14 mouse cellular contexts compared by ENCODE assay signal in the genomic region with DNA sequence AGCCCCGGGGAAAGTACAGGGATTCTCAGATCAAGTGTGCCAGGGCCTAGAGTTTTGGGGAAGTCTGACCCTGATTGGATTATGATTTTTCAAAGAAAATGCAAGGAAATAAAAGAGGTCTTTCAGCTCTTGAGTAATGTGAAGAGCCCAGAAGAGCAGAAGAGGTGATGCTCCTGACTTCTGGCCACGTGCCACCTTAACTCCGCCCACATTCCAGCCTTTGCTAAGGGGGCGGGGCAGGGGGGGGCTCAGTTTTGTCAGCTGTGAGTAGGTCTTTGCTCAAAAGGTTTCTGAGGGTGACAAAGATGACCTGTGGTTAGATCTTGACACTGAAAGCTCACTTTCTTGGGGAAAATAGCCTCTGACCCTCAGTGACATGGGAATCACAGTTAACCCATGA. TPM values are rescaled to one million over a fixed set of nuclear protein-coding genes. Genes with fewer than 3 reads are reported as not detected.
A peak's percentile ranks its signal among the peaks of the same experiment; 100 is the strongest.
DNase-seq lines count a peak whose midpoint lies in the region; ATAC-seq and TF ChIP-seq lines count a peak whose summit lies in the region.
"Had no signal": no experiment of that assay in that cellular context is flagged by ENCODE, and none has a peak within 500 bp of the region (broad histone marks: within the 10 kb centered on the region; RNA-seq: fewer than 3 reads in every experiment).

No protein-coding gene starts in this region.

- H3K36me3 ChIP-seq in intestine, embryonic 14.5 days (ENCODE audit: control insufficient read depth, insufficient read depth, low read length), result 0 out of 2 replicates have a peak, but pooled peaks cover 2% of the 10 kb centered on the region
- no peaks in the 10 kb centered on the region for H3K36me3 ChIP-seq in intestine, embryonic 16.5 days (ENCODE audit: control insufficient read depth, insufficient read depth, low read length)
- no peaks in the 10 kb centered on the region for H3K36me3 ChIP-seq in spleen, adult 2 months (ENCODE audit: control insufficient read depth, insufficient read depth, low read length)
- H3K36me3 ChIP-seq: midbrain, embryonic 12.5 days had no signal

- H3K4me3 ChIP-seq in intestine, embryonic 14.5 days (ENCODE audit: low read depth, low read length), result no peak overlapping the region
- no peak overlapping the region for H3K4me3 ChIP-seq in intestine, embryonic 16.5 days (ENCODE audit: low read length)
- H3K4me3 ChIP-seq in spleen, adult 2 months (ENCODE audit: extremely low read depth, insufficient read depth, insufficient read length), result no peak overlapping the region
- H3K4me3 ChIP-seq: forebrain, embryonic 13.5 days; midbrain, embryonic 12.5 days had no signal

- DNase-seq in adrenal gland, postnatal 36 days, result peak; percentile 21 to 46
- no peak for DNase-seq in adrenal gland, adult 18-20 months (ENCODE audit: low spot score in 2 of 2)
- DNase-seq in intestine, embryonic 14.5 days (ENCODE audit: low spot score), result no peak
- DNase-seq in spleen, adult 2 months (ENCODE audit: low read depth in 1 of 2, low spot score in 2 of 2), result no peak
- no peak for DNase-seq in spleen, postnatal 14 days (ENCODE audit: low spot score in 2 of 2)
- DNase-seq in lung, postnatal 10 days, result peak; percentile 61
- no peak for DNase-seq in urinary bladder, adult 18-20 months (ENCODE audit: low spot score in 2 of 2)
- DNase-seq: adrenal gland, adult 2 months; cerebellum, adult 2 months; liver had no signal

- no peak for TF ChIP-seq POLR2A in spleen, adult 2 months (IDR thresholded peaks at IDR 0.05; ENCODE audit: low read depth, low read length)

- 0 out of 2 replicates have a peak overlapping the region, but pooled peaks have one; percentile 8 for H3K4me2 ChIP-seq in intestine, embryonic 14.5 days (ENCODE audit: low read length)
- no peak overlapping the region for H3K4me2 ChIP-seq in intestine, embryonic 16.5 days (ENCODE audit: low read depth, low read length)
- H3K4me2 ChIP-seq: forebrain, embryonic 13.5 days; midbrain, embryonic 12.5 days had no signal

- no peaks in the 10 kb centered on the region for H3K9me3 ChIP-seq in intestine, embryonic 14.5 days (ENCODE audit: control insufficient read depth, low read length)
- no peaks in the 10 kb centered on the region for H3K9me3 ChIP-seq in intestine, embryonic 16.5 days (ENCODE audit: control insufficient read depth, low read length)
- H3K9me3 ChIP-seq: forebrain, embryonic 13.5 days; midbrain, embryonic 12.5 days had no signal

- TF ChIP-seq CTCF in spleen, adult 2 months (IDR thresholded peaks at IDR 0.05; ENCODE audit: extremely low read depth, insufficient read depth, insufficient read length, insufficient replicate concordance), result no peak

- no peak overlapping the region for H3K27ac ChIP-seq in intestine, embryonic 14.5 days (ENCODE audit: low read depth)
- H3K27ac ChIP-seq in intestine, embryonic 16.5 days (ENCODE audit: low read length), result no peak overlapping the region
- 0 out of 2 replicates have a peak overlapping the region, but pooled peaks have one; percentile 33 for H3K27ac ChIP-seq in spleen, adult 2 months (ENCODE audit: insufficient read depth, low read length)
- H3K27ac ChIP-seq: forebrain, embryonic 13.5 days; hindbrain, postnatal 0 days; midbrain, embryonic 12.5 days had no signal

- no peak for ATAC-seq in intestine, embryonic 14.5 days (replicated peaks; ENCODE audit: low FRiP score, low TSS enrichment, low read depth)
- no peak for ATAC-seq in intestine, embryonic 16.5 days
- ATAC-seq: forebrain, embryonic 13.5 days; hindbrain, postnatal 0 days had no signal

- peaks cover 7% of the 10 kb centered on the region; the same call in 1 of the 2 replicates for H3K4me1 ChIP-seq in intestine, embryonic 14.5 days (replicated peaks; ENCODE audit: control insufficient read depth, insufficient read depth, low read length)
- H3K4me1 ChIP-seq in intestine, embryonic 16.5 days (ENCODE audit: control insufficient read depth, insufficient read depth, low read length), result no peaks in the 10 kb centered on the region
- peaks cover 14% of the 10 kb centered on the region; the same call in 1 of the 2 replicates for H3K4me1 ChIP-seq in spleen, adult 2 months (ENCODE audit: control insufficient read depth, insufficient read depth, insufficient read length)

- no peaks in the 10 kb centered on the region for H3K27me3 ChIP-seq in intestine, embryonic 14.5 days (replicated peaks; ENCODE audit: control insufficient read depth, insufficient read depth, low read length)
- H3K27me3 ChIP-seq in intestine, embryonic 16.5 days (replicated peaks; ENCODE audit: control insufficient read depth, insufficient read depth, low read length), result no peaks in the 10 kb centered on the region
- no peaks in the 10 kb centered on the region for H3K27me3 ChIP-seq in spleen, adult 2 months (ENCODE audit: control insufficient read depth, insufficient read depth, low read length)
- H3K27me3 ChIP-seq: forebrain, embryonic 13.5 days; midbrain, embryonic 12.5 days had no signal

- H3K9ac ChIP-seq in intestine, embryonic 14.5 days (ENCODE audit: low read length), result no peak overlapping the region
- no peak overlapping the region for H3K9ac ChIP-seq in intestine, embryonic 16.5 days (ENCODE audit: low read depth, low read length)
- H3K9ac ChIP-seq: forebrain, embryonic 13.5 days; midbrain, embryonic 12.5 days had no signal

- WGBS in intestine, embryonic 14.5 days, result 17% methylated on average over 4 of the region's 4 CpGs
- WGBS in intestine, embryonic 16.5 days, result 26% methylated on average over 4 of the region's 4 CpGs
- WGBS in spleen, adult 2 months, result 50% methylated on average over 4 of the region's 4 CpGs

RNA-seq across cellular contexts. Expression of gene Ak2, which starts 24.6 kb away (rescaled TPM):
- total RNA-seq in adrenal gland, postnatal 36 days (2021), result 100 to 1,000 TPM; 131 to 134 TPM
- total RNA-seq in adrenal gland, adult 18-20 months (2021), result 100 to 1,000 TPM; 111 to 164 TPM
- polyA plus RNA-seq in intestine, embryonic 14.5 days (2014; fragmentation: Nextera tagmentation; extraction: Ambion mirVana), result 183 and 184 TPM in 2 replicates
- polyA plus RNA-seq in intestine, embryonic 16.5 days (2015; fragmentation: Nextera tagmentation; extraction: Ambion mirVana), result 343 and 356 TPM in 2 replicates
- polyA plus RNA-seq in spleen, adult 2 months (2012; rRNA removed), result 32.0 and 32.2 TPM in 2 replicates

RNA-seq across cellular contexts. Expression of gene Rnf19b, which starts 41.7 kb away (rescaled TPM):
- 10 to 100 TPM; 41.1 to 45.6 TPM for total RNA-seq in adrenal gland, postnatal 36 days (2021)
- 10 to 100 TPM; 28.6 to 41.3 TPM for total RNA-seq in adrenal gland, adult 18-20 months (2021)
- polyA plus RNA-seq in intestine, embryonic 14.5 days (2014; fragmentation: Nextera tagmentation; extraction: Ambion mirVana), result 7.4 and 8.4 TPM in 2 replicates
- polyA plus RNA-seq in intestine, embryonic 16.5 days (2015; fragmentation: Nextera tagmentation; extraction: Ambion mirVana), result 5.6 and 7.0 TPM in 2 replicates
- polyA plus RNA-seq in spleen, adult 2 months (2012; rRNA removed), result 109 and 136 TPM in 2 replicates

RNA-seq across cellular contexts. Expression of gene Azin2, which starts 54.1 kb away (rescaled TPM):
- 10 to 100 TPM; 51.6 to 70.4 TPM for total RNA-seq in adrenal gland, postnatal 36 days (2021)
- 10 to 100 TPM; 62.3 to 69.7 TPM for total RNA-seq in adrenal gland, adult 18-20 months (2021)
- 17.5 and 20.1 TPM in 2 replicates for polyA plus RNA-seq in intestine, embryonic 14.5 days (2014; fragmentation: Nextera tagmentation; extraction: Ambion mirVana)
- 11.1 and 12.5 TPM in 2 replicates for polyA plus RNA-seq in intestine, embryonic 16.5 days (2015; fragmentation: Nextera tagmentation; extraction: Ambion mirVana)
- 5.3 and 6.4 TPM in 2 replicates for polyA plus RNA-seq in spleen, adult 2 months (2012; rRNA removed)

Comparison
In these comparisons a context has a peak if more than half of its experiments do, and no peak if none do; other contexts are left out.
1. DNase-seq: peak in adrenal gland, postnatal 36 days (2 of 2) and lung, postnatal 10 days (single experiment); none in adrenal gland, adult 18-20 months (0 of 2), intestine, embryonic 14.5 days (single experiment), spleen, adult 2 months (0 of 2), spleen, postnatal 14 days (0 of 2) and urinary bladder, adult 18-20 months (0 of 2).
2. RNA of gene Rnf19b, which starts 41.7 kb away (polyA plus RNA-seq): 109 to 136 TPM in spleen, adult 2 months; 7.4 to 8.4 TPM in intestine, embryonic 14.5 days and 5.6 to 7.0 TPM in intestine, embryonic 16.5 days; every median in the first group is over 10 times any median in the second.